Mouse (Mus musculus): ENCODE data around the gene Zbtb8b. TPM values are rescaled to one million over a fixed set of nuclear protein-coding genes. Genes with fewer than 3 reads are reported as not detected.
"Not testable (repeated sequence)": the region's sequence is repeated elsewhere in the genome, so short reads cannot be mapped to it uniquely, and the experiment has no call there.

Zbtb8b gene
- 1 to 10 TPM; 1.1 TPM for total RNA-seq (2021)
- long read RNA-seq, experiment 1, partial matches to known transcripts, result 0 of 1 reads
- long read RNA-seq, experiment 1, other reads (novel, unspliced or antisense), result 0 of 1 reads
- long read RNA-seq, experiment 2, result 0 reads

DNA sequence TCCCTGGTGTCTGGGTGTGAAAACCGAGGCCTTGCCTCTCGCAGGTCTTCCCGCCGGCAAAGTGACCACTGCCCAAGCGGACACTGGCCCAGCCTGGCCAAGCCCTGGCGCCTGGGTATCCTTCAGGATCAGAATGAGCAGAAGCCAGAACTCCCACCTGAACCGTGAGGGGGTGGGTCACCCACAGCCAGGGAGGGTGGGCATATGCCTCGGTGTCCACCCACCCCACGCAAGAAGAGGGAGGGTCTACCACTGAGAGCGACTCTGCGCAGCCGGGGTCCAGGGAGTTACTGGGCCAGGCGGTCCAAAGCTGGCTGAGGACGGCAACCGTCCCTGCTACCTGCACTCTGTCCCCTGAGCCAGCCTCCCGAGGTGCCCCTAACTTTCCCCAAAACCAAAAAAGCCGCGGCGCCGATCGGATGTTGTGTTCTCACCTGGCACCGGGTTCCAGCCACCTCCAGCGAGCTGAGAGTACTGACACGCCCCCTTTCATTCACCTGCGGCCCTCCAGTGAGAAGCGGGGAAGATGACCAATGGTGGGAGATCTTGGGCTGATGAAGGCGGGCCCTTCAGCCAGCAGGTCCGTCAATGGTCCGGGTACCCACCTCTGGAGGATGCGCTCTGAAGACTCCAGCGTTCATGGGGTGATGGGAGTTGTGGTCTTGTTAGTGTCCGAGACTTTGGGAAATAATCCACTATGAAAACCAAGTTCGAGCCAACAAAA is at the start of gene Zbtb8b:
TSS of gene Zbtb8b (minus strand) at position 514 of the 724 bp plus-strand sequence.
- DNase-seq (ENCODE audit: low spot score in 2 of 2), result no peak

DNA sequence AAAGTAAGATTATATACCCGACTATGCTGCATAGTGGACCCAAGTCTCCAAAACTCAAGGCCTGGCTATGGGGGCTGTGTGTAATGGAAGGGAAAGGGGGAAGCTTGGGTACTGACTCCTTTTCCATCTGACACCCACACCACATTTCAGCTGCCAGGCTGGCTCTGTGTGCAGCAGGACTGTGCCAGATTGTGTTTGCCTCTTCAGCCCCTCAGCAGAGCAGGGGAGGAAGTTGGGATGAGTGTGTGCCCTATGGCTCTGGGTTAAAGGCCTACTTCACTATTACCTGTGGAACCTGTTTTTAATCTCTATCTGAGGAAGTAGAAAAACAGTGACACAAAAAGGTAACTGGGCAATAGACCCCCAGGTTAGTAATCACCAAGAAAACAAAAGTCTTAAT is 40.4 kb upstream of the Zbtb8b start:
- DNase-seq (ENCODE audit: low spot score in 2 of 2), result no peak

- DNase-seq (ENCODE audit: low spot score in 2 of 2), result no peak
These were observed 39.2 kb upstream of the Zbtb8b start for GRCm38 (mm10) chr4:129479863-129480262.

GRCm38 (mm10) chr4:129476047-129476446 is 35.4 kb upstream of the Zbtb8b start:
- no peak for DNase-seq (ENCODE audit: low spot score in 2 of 2)

DNA sequence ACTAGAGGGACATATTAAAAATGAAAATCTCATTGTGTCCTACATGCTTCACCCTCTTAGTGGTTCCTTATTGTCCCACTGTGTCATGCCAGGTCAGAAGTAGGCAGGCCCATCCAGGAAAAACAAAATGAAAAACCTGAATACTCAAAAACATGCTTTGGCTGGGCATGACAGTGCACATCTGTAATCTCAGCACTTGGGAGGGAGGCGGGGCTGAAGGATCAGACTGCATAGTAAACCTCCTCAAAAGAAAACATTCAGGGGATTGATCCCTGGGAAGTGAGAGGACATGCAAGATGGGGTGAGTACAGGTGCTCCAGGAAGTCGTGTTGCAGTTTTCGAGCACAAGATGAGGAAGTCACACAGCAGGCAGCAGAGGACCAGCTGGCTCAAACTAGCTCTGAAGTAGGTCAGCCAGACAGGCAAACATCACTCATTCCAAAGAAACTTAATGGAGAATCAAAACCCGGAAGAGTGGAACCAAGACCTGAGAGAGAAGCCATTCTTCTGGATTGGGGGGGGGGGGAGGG is 23.7 kb upstream of the Zbtb8b start:
- DNase-seq (ENCODE audit: low spot score in 2 of 2), result no peak

DNA sequence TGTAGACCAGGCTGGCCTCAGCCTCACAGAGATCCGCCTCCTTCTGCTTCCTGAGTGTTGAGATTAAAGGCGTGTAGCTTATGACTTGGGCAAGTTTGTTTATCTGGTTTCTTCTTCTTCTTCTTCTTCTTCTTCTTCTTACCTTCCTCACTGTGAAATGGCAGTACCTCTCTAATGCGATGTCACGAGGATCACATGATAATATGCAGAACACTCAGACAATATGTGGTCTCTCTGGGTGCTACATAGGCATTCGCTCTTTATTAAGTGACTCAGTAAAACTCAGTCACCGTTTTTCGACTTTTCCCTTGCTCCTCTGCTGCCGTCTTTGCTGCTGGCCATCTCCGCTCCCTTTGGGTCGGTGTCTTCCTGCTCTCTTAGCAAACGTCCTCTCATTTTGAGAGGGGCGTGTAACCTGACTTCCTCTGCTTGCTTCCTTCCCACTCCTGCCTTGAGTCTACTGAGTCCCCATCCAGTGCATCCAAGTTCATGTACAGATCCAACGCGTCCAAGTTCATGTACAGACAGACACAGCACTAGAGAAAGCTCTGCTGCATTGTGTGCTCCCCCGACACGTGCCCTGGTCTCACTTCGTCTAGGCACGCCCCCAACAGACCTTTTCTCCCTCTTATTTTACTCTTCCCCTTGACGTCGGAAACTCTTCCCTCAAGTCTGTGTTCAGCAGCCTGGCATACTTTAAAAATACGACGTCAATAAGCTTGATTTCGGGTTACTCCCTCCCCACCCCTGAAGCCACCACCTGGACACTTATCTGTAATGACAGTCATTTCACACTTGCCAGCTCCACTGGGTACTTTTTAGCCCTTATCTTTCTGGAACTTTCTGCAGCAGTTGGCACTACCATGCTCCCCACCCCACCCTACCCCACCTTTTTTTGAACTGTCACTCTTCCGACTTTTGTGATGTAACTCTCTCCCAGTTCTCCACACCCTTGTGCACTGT is 22.7 kb upstream of the Zbtb8b start:
- DNase-seq (ENCODE audit: low spot score in 2 of 2), result no peak

- DNase-seq (ENCODE audit: low spot score in 2 of 2), result no peak
These were observed 21.5 kb upstream of the Zbtb8b start for GRCm38 (mm10) chr4:129462118-129462517.

DNA sequence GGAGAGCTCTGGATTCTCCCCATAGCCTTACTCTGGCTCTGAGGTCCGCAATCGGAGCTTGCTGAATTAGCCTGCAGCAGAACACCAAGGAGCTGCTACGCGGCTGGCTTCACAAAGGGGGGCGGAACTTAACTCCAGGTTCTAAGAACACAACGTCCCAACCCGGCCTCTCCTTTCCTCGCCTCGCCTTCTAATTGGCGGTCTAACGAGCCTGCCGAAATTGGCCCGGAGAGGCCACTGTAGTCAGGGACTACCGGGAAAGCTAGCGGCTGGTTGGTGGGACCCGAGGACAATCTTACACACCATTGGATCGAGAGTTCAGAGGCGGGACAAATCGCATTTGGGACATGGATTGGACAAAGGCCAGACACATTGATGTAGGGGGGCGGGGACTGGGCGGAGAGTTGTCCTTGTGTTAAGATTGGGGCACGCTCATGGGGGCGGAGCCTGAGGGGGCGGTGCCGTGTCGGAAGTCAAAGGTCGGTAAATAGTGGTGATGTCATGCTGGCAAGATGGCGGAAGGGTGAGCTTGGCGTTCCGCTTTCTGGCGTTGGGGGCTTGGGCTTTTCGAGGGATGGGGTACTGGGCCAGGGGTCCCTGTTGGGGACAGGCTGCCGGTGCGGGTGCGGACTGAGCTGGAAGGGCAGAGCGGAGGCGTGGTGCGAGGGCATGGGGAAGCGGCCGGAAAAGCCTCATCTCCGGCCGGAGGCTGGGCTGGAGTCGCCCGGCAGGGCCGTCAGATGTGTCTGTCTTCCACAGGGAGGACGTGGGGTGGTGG is 20.7 kb upstream of the Zbtb8b start, which contains the start of gene Bsdc1:
TSS of gene Bsdc1 (plus strand) at position 399 of the 778 bp plus-strand sequence.
- peak; percentile 95 to 98 for DNase-seq (ENCODE audit: low spot score in 2 of 2)

- DNase-seq (ENCODE audit: low spot score in 2 of 2), result no peak
These were observed 20.2 kb upstream of the Zbtb8b start for GRCm38 (mm10) chr4:129460827-129461182.

GRCm38 (mm10) chr4:129459726-129460125 is 19.1 kb upstream of the Zbtb8b start:
- no peak for DNase-seq (ENCODE audit: low spot score in 2 of 2)

GRCm38 (mm10) chr4:129457311-129457710 is 16.7 kb upstream of the Zbtb8b start:
- DNase-seq (ENCODE audit: low spot score in 2 of 2), result not testable (repeated sequence)

DNA sequence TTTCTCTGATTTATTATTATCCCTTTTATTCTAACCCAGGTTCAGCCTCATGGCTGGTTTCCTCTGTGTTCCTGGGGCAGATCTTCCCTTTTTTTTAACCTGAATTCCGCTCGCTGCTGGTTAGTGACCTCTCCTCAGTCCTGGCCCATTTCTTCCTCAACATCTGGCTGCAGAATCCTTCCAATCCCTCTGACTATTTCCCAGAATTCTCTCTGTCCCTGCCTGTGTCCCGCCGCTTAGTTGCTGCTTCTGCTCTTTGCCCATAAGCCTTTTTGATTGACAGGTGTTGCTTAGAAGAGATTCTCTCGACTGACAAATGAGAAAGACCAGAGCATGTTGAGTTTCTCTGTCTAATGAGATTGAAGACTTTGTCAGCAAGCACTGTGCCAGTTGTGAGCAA is 15.5 kb upstream of the Zbtb8b start:
- DNase-seq (ENCODE audit: low spot score in 2 of 2), result no peak

- peak in 1 of 2 experiments; percentile 41 for DNase-seq (ENCODE audit: low spot score in 2 of 2)
These were observed 14.6 kb upstream of the Zbtb8b start for GRCm38 (mm10) chr4:129455265-129455664.

- DNase-seq (ENCODE audit: low spot score in 2 of 2), result no peak
These were observed 11.0 kb upstream of the Zbtb8b start for GRCm38 (mm10) chr4:129451471-129452169.

- no peak for DNase-seq (ENCODE audit: low spot score in 2 of 2)
These were observed 10.2 kb upstream of the Zbtb8b start for GRCm38 (mm10) chr4:129450851-129451250.

GRCm38 (mm10) chr4:129448713-129449112 is 8.1 kb upstream of the Zbtb8b start:
- DNase-seq (ENCODE audit: low spot score in 2 of 2), result no peak

- no peak for DNase-seq (ENCODE audit: low spot score in 2 of 2)
These were observed 7.3 kb upstream of the Zbtb8b start for GRCm38 (mm10) chr4:129447778-129448563.

- no peak for DNase-seq (ENCODE audit: low spot score in 2 of 2)
These were observed 6.7 kb upstream of the Zbtb8b start for GRCm38 (mm10) chr4:129447360-129447759.

GRCm38 (mm10) chr4:129441145-129441544 is 492 bp upstream of the Zbtb8b start:
- DNase-seq (ENCODE audit: low spot score in 2 of 2), result no peak

All from adrenal gland, postnatal 4 days (tissue).